Mouse (Mus musculus) kidney, postnatal 0 days (tissue): ENCODE data around the gene Gdf11. TPM values are rescaled to one million over a fixed set of nuclear protein-coding genes. Genes with fewer than 3 reads are reported as not detected.
A peak's percentile ranks its signal among the peaks of the same experiment; 100 is the strongest.

Experiments
- ATAC-seq: fragments of 200-750 bp; cut with Nextera tagmentation; replicated peaks from 2 replicates; pipeline ENCODE4 v1.8.0; 2017; ENCODE audit warnings: low read depth, moderate number of reproducible peaks, moderate TSS enrichment, moderate library complexity; ENCODE audit not compliant: low FRiP score
- DNase-seq: peaks from one replicate; pipeline ENCODE4 v3.0.0-alpha.2; 2016; ENCODE audit warnings: low spot score
- H3K27ac ChIP-seq: fragments of 300-500 bp; sonication (generic); 2 replicates; pipeline ENCODE4 v1.5.1; 2014; ENCODE audit warnings: mild to moderate bottlenecking
- H3K27me3 ChIP-seq: fragments of 300-500 bp; sonication (generic); 2 replicates; pipeline ENCODE4 v1.6.1; 2014; ENCODE audit warnings: low read length, mixed read lengths; ENCODE audit not compliant: insufficient read depth
- H3K36me3 ChIP-seq: fragments of 300-500 bp; sonication (generic); 2 replicates; pipeline ENCODE4 v1.6.1; 2014; ENCODE audit warnings: low read length, mixed read lengths; ENCODE audit not compliant: insufficient read depth
- H3K4me1 ChIP-seq: fragments of 300-500 bp; sonication (generic); replicated peaks from 2 replicates; pipeline ENCODE4 v1.6.1; 2014; ENCODE audit warnings: antibody characterized with exemption, low read length, mixed read lengths; ENCODE audit not compliant: insufficient read depth
- H3K4me2 ChIP-seq: fragments of 300-500 bp; sonication (generic); 2 replicates; pipeline ENCODE4 v1.6.1; 2014; ENCODE audit warnings: mild to moderate bottlenecking, low read length, moderate library complexity, mixed read lengths
- H3K4me3 ChIP-seq: fragments of 300-500 bp; sonication (generic); replicated peaks from 2 replicates; pipeline ENCODE4 v1.5.1; 2014; ENCODE audit warnings: low read depth, low read length
- H3K9ac ChIP-seq: fragments of 300-500 bp; sonication (generic); 2 replicates; pipeline ENCODE4 v1.6.1; 2014; ENCODE audit warnings: low read depth, low read length
- H3K9me3 ChIP-seq: fragments of 300-500 bp; sonication (generic); replicated peaks from 2 replicates; pipeline ENCODE4 v1.6.1; 2016; ENCODE audit warnings: low read length, inconsistent platforms, mixed read lengths
- CTCF ChIP-seq: IDR thresholded peaks from 2 replicates; pipeline ENCODE4 v1.5.1; 2016; ENCODE audit warnings: antibody characterized with exemption, low read depth, mild to moderate bottlenecking, moderate library complexity
- WGBS: fragments of 180-500 bp; shearing (Covaris S2); extraction: QIAGEN DNeasy Blood & Tissue Kit; methylation state at CpG from one replicate; pipeline ENCODE4 v1.1.7; 2014; 5-methylcytosine and 5-hydroxymethylcytosine counted together
- polyA plus RNA-seq: library from polyadenylated mRNA; unstranded; fragments of >200 nt; fragmentation: Nextera tagmentation; extraction: Ambion mirVana; gene quantifications from 2 replicates; pipeline ENCODE4 v1.2.1, GENCODE M21; 2015

The Gdf11 gene
- 7.7 and 8.2 TPM in 2 replicates for polyA plus RNA-seq

DNA sequence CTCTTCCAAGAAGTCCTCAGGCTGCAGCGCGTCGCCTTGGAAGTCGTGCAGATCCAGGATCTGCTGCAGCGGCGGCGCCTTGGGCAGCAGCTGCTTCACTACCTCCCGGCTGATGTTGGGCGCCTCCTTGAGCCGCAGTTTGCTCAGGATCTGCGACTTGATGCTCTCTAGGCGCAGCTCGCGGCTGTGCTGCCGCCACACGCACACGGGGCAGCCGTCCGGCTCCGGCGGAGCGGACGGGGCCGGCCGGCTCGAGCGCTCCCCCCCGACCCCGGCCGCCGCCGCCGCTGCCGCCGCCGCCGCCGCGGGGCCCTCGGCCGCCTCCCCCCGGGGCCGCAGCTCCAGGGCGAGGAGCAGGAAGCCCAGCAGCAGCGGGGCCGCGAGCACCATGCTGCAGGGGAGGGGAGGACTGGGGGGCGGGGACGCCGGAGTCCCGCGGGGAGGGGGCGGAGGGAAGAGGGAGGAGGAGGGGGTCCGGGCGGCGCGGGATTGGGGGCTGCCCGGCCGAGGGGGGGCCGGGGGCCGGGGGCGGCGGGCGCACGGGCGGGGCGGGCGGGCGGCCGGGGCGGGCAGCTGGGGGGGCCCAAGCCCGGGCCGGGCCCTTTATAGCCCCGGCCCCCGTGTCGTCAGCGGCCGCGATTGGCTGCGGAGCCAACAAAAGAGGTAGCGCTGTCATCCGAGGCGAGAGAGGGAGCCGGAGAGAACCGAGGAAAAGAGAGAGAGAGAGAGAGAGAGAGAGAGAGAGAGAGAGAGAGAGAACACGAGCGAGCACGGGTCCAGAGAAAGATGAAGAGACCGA, at the start of gene Gdf11:
Gdf11 (minus strand) TSS at position 423 of the 799 bp plus-strand sequence.
- Histone ChIP-seq H3K4me1 (peaks cover 18% of the 10 kb centered on the region; the same call in 1 of the 2 replicates), H3K9ac (peak within 1 kb of the TSS; percentile 78), H3K27me3 (0 out of 2 replicates have a peak, but pooled peaks cover 3% of the 10 kb centered on the region), H3K36me3 (no peaks in the 10 kb centered on the region), H3K4me3 (peak within 1 kb of the TSS; percentile 62), H3K9me3 (no peaks in the 10 kb centered on the region), H3K27ac (peak within 1 kb of the TSS; percentile 90), H3K4me2 (peak within 1 kb of the TSS; percentile 63)
- ATAC-seq (peak; percentile 63), DNase-seq (peak; percentile 82)
- TF ChIP-seq CTCF = 0 out of 2 replicates have a peak, but pooled peaks have one; percentile 11
- WGBS = under 1% methylated on average over 43 of the region's 89 CpGs

DNA sequence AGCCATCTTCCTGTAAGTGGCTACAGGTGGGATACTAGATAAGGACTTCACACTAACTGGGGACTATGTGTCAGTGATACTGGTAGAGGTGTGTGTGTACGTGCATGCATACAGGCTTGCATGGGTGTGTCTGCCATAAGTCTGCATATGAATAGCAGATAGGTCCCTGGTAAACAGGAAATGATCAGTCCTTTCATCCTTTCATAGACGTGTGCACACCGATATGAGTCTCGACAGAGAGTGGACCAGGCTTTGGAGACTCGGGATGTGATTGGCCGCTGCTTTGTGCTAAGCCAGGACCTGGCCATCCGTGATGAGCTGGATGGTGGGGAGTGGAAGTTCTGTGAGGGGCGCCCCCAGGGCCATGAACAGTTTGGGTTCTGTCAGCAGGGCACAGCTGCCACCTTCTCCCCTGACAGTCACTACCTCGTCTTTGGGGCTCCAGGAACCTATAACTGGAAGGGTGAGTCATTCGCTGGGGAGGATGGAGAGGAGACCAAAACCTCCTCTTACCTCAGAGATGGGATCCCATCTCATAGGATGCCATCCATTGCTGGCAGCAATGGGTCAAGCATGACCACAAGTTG, 49.0 kb upstream of the Gdf11 start:
- no peak for TF ChIP-seq CTCF
- Histone ChIP-seq H3K27me3 (no peaks in the 10 kb centered on the region), H3K9ac (no peak overlapping the region), H3K36me3 (no peaks in the 10 kb centered on the region), H3K9me3 (no peaks in the 10 kb centered on the region), H3K4me1 (no peaks in the 10 kb centered on the region), H3K4me3 (no peak overlapping the region), H3K27ac (no peak overlapping the region), H3K4me2 (no peak overlapping the region)
- DNase-seq = no peak
- 84% methylated on average over 10 of the region's 10 CpGs for WGBS
- ATAC-seq = no peak

DNA sequence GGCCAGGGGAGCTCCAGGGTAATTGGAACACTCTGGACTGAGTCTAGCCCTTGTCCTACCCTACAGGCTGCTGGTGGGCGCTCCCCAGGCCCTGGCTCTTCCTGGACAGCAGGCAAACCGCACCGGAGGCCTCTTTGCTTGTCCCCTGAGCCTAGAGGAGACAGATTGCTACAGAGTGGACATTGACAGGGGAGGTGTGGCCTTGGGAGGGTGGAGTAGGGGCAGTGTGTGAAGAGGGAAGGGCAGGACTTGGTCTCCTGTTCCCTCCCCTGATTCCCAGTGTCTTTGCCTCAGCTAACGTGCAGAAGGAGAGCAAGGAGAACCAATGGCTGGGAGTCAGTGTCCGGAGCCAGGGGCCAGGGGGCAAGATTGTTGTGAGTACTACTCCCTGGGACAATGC, 47.5 kb upstream of the Gdf11 start:
- TF ChIP-seq CTCF = no peak
- no peaks in the 10 kb centered on the region for H3K36me3 ChIP-seq
- no peak for DNase-seq
- H3K4me1 ChIP-seq = 0 out of 2 replicates have a peak, but pooled peaks cover 3% of the 10 kb centered on the region
- peaks cover 14% of the 10 kb centered on the region for H3K27me3 ChIP-seq
- H3K9ac ChIP-seq = no peak overlapping the region
- no peak overlapping the region for H3K4me3 ChIP-seq
- no peak overlapping the region for H3K27ac ChIP-seq
- 46% methylated on average over 5 of the region's 5 CpGs for WGBS
- no peak overlapping the region for H3K4me2 ChIP-seq
- peak; percentile 59; the same call in 1 of the 2 replicates for ATAC-seq
- H3K9me3 ChIP-seq = no peaks in the 10 kb centered on the region

DNA sequence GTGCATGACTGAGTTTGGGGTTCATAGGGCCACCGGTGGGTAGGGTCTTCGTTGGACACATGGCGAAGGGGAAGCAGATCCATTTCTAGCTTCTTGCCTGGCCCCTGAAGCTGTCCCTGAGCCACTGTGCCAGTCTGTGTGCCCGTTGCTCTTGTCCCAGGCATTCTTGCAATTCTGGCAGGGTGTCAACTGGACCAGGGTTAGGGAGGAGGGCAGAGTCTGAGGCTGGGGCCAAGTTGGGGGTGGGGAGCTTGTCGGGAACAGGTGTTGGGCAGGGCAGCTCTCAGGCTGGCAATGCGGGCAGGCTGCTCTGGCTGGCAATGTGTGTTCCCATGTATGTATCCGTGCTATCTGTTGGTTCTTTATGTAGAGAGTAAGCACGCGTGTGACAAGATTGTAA, 46.9 kb upstream of the Gdf11 start:
- TF ChIP-seq CTCF = no peak
- DNase-seq = no peak
- no peak overlapping the region for H3K9ac ChIP-seq
- no peak overlapping the region for H3K4me3 ChIP-seq
- 74% methylated on average over 9 of the region's 9 CpGs for WGBS
- H3K27ac ChIP-seq = no peak overlapping the region
- H3K4me2 ChIP-seq = no peak overlapping the region
- no peaks in the 10 kb centered on the region for H3K9me3 ChIP-seq
- no peaks in the 10 kb centered on the region for H3K36me3 ChIP-seq
- 0 out of 2 replicates have a peak, but pooled peaks have one; percentile 13 for ATAC-seq
- peaks cover 4% of the 10 kb centered on the region; the same call in 1 of the 2 replicates for H3K4me1 ChIP-seq
- H3K27me3 ChIP-seq = peaks cover 19% of the 10 kb centered on the region

DNA sequence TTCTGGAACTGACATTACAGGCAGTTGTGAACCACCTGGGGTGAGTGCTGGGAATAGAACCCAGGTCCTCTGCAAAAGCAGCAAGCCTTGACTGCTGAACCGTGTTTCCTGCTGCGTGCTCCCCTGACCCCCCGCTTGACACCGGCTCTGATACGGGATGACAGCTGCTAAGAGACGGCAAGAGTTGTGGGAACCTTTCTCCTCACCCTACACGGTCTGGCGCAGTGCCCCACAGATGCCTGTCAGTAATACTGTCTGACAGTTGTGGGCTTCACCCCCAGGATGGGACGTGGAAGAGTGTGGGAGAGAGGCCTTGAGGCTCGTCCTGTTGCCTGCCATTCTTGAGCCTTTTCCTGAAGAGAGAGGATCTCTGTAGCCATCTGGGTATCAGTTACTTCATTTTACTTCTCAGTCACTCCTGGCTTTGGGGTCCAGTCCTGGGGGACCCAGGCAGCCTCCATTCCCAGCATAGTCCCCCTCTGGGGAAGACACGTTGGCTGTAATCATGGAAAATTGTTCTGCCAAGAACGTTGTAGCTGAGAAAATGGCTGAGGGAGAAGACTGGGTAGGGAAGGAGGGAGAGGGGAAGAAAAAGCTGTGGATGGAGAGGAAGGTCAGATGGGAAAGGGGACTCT, 46.4 kb upstream of the Gdf11 start:
- H3K36me3 ChIP-seq = no peaks in the 10 kb centered on the region
- no peaks in the 10 kb centered on the region for H3K9me3 ChIP-seq
- TF ChIP-seq CTCF = no peak
- DNase-seq = no peak
- peaks cover 24% of the 10 kb centered on the region for H3K27me3 ChIP-seq
- H3K4me1 ChIP-seq = peaks cover 4% of the 10 kb centered on the region; the same call in 1 of the 2 replicates
- H3K4me2 ChIP-seq = no peak overlapping the region
- no peak for ATAC-seq
- no peak overlapping the region for H3K9ac ChIP-seq
- WGBS = 52% methylated on average over 12 of the region's 12 CpGs
- H3K27ac ChIP-seq = no peak overlapping the region
- H3K4me3 ChIP-seq = no peak overlapping the region

DNA sequence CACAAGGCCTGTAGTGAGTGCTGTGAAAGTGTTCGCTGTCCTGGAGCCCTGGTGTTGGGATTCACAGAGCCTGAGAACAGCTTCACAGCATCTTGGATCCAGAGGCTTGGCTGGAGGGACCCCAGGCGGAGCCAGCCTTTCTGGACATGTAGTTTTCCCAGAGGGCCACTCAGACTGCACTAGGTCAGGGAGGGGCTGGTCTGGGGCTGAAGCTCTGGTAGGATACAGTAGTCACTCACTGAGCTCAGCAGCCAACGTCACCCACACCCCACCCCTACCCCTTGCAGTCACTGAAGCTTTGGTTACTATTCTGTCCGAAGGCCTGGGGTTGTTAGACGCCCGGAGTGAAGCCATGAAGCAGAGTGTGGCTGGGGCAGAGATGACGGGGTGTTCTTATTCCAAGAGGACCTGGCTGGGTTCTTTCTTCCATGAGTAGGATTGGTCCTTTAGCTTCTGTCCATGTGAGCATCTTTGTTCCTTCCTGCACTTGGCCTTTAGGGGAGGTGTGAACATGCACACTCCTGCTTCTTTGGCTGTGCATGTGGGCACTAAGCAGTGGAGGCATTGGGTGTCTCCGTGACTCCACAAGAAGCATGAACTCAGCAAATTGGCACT, 44.4 kb upstream of the Gdf11 start:
- Histone ChIP-seq H3K4me3 (no peak overlapping the region), H3K4me2 (no peak overlapping the region), H3K9me3 (no peaks in the 10 kb centered on the region), H3K9ac (no peak overlapping the region), H3K27ac (no peak overlapping the region), H3K27me3 (peaks cover 29% of the 10 kb centered on the region), H3K4me1 (peaks cover 4% of the 10 kb centered on the region; the same call in 1 of the 2 replicates), H3K36me3 (no peaks in the 10 kb centered on the region)
- no peak for TF ChIP-seq CTCF
- ATAC-seq (no peak), DNase-seq (no peak)
- 72% methylated on average over 8 of the region's 8 CpGs for WGBS
